Mouse (Mus musculus) forebrain, embryonic 11.5 days (tissue): ENCODE data around the gene E2f3. TPM values are rescaled to one million over a fixed set of nuclear protein-coding genes. Genes with fewer than 3 reads are reported as not detected.

Experiments
- ATAC-seq: fragments of 200-750 bp; cut with Nextera tagmentation; replicated peaks from 2 replicates; pipeline ENCODE4 v1.8.0; 2017; ENCODE audit warnings: moderate TSS enrichment; ENCODE audit not compliant: low FRiP score
- DNase-seq: peaks from one replicate; pipeline ENCODE4 v3.0.0-alpha.2; 2017; ENCODE audit warnings: low spot score
- H3K27ac ChIP-seq: fragments of 300-500 bp; sonication (generic); 2 replicates; pipeline ENCODE4 v1.5.1; 2014; ENCODE audit warnings: low read depth, low read length
- H3K27me3 ChIP-seq: fragments of 300-500 bp; sonication (generic); 2 replicates; pipeline ENCODE4 v1.6.1; 2014; ENCODE audit warnings: mild to moderate bottlenecking, low read length, mixed read lengths; ENCODE audit not compliant: control insufficient read depth, insufficient read depth
- H3K36me3 ChIP-seq: fragments of 300-500 bp; sonication (generic); 2 replicates; pipeline ENCODE4 v1.6.1; 2014; ENCODE audit warnings: mild to moderate bottlenecking, low read length, moderate library complexity, mixed read lengths; ENCODE audit not compliant: control insufficient read depth, insufficient read depth
- H3K4me1 ChIP-seq: fragments of 300-500 bp; sonication (generic); replicated peaks from 2 replicates; pipeline ENCODE4 v1.6.1; 2014; ENCODE audit warnings: low read length, mixed read lengths; ENCODE audit not compliant: control insufficient read depth, insufficient read depth
- H3K4me2 ChIP-seq: fragments of 300-500 bp; sonication (generic); 2 replicates; pipeline ENCODE4 v1.6.1; 2014; ENCODE audit warnings: low read depth, mild to moderate bottlenecking, low read length, moderate library complexity, mixed read lengths; ENCODE audit not compliant: severe bottlenecking
- H3K4me3 ChIP-seq: fragments of 300-500 bp; sonication (generic); 2 replicates; pipeline ENCODE4 v1.5.1; 2014; ENCODE audit warnings: low read depth, low read length
- H3K9ac ChIP-seq: fragments of 300-500 bp; sonication (generic); 2 replicates; pipeline ENCODE4 v1.6.1; 2014; ENCODE audit warnings: low read length
- H3K9me3 ChIP-seq: fragments of 300-500 bp; sonication (generic); 2 replicates; pipeline ENCODE4 v1.6.1; 2016; ENCODE audit warnings: low read length, mixed read lengths; ENCODE audit not compliant: control insufficient read depth
- WGBS: fragments of 180-500 bp; shearing (Covaris S2); extraction: QIAGEN DNeasy Blood & Tissue Kit; methylation state at CpG from one replicate; pipeline ENCODE4 v1.1.7; 2014; 5-methylcytosine and 5-hydroxymethylcytosine counted together
- polyA plus RNA-seq: library from polyadenylated mRNA; unstranded; fragments of >200 nt; fragmentation: Nextera tagmentation; extraction: Ambion mirVana; gene quantifications from 2 replicates; pipeline ENCODE4 v1.2.1, GENCODE M21; 2014

The E2f3 gene
- polyA plus RNA-seq, 1 experiment from 2014 or later, result 23.1 TPM

- ATAC-seq, result no peak
- Histone ChIP-seq H3K27ac (no peak overlapping the region), H3K4me1 (no peaks in the 10 kb centered on the region), H3K4me2 (no peak overlapping the region), H3K9me3 (no peaks in the 10 kb centered on the region), H3K4me3 (no peak overlapping the region), H3K36me3 (no peaks in the 10 kb centered on the region; the same call in none of the 2 replicates), H3K9ac (no peak overlapping the region), H3K27me3 (no peaks in the 10 kb centered on the region)
- WGBS, result 89% methylated on average over 6 of the region's 6 CpGs
- DNase-seq, result no peak
These were observed 47.1 kb downstream of the E2f3 start for GRCm38 (mm10) chr13:29938776-29939175.

GRCm38 (mm10) chr13:29926168-29926567 is 59.7 kb downstream of the E2f3 start:
- Histone ChIP-seq H3K27me3 (no peaks in the 10 kb centered on the region), H3K36me3 (no peaks in the 10 kb centered on the region; the same call in 1 of the 2 replicates), H3K4me2 (no peak overlapping the region), H3K9ac (no peak overlapping the region), H3K4me1 (no peaks in the 10 kb centered on the region), H3K9me3 (no peaks in the 10 kb centered on the region), H3K27ac (no peak overlapping the region), H3K4me3 (no peak overlapping the region)
- DNase-seq (no peak), ATAC-seq (no peak)
- 72% methylated on average over 3 of the region's 3 CpGs for WGBS

- 94% methylated on average over 7 of the region's 7 CpGs for WGBS
- ATAC-seq (no peak), DNase-seq (no peak)
- no peaks in the 10 kb centered on the region for H3K27me3 ChIP-seq
- no peak overlapping the region for H3K9ac ChIP-seq
- no peak overlapping the region for H3K27ac ChIP-seq
- no peaks in the 10 kb centered on the region for H3K4me1 ChIP-seq
- no peak overlapping the region for H3K4me2 ChIP-seq
- no peaks in the 10 kb centered on the region; the same call in 1 of the 2 replicates for H3K36me3 ChIP-seq
- no peaks in the 10 kb centered on the region for H3K9me3 ChIP-seq
- H3K4me3 ChIP-seq, result no peak overlapping the region
These were observed 66.0 kb downstream of the E2f3 start for GRCm38 (mm10) chr13:29919841-29920240.

DNA sequence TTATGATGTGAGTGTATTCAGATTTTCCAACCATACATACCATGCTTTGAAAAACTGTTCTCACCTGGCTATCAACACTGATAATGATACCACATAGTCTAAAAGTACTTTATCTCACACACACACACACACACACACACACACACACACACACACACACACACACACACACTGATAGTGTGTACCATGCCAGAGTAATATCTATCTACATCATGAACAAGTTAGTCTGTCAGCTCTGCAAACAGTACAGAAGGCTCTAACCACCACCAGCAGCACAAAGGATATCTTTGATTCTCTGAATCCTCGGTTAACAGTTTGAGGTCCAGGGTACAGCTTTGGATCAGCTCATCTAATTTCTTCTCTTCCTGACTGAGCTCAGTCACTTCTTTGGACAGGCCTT is 69.3 kb downstream of the E2f3 start:
- WGBS, result 89% methylated on average over 1 of the region's 1 CpGs
- no peaks in the 10 kb centered on the region for H3K27me3 ChIP-seq

GRCm38 (mm10) chr13:29913606-29914005 is 72.3 kb downstream of the E2f3 start:
- no peak for ATAC-seq
- Histone ChIP-seq H3K4me2 (no peak overlapping the region), H3K4me1 (no peaks in the 10 kb centered on the region), H3K27me3 (no peaks in the 10 kb centered on the region), H3K9ac (no peak overlapping the region), H3K36me3 (peaks cover 24% of the 10 kb centered on the region), H3K4me3 (no peak overlapping the region), H3K27ac (no peak overlapping the region), H3K9me3 (no peaks in the 10 kb centered on the region)
- DNase-seq, result peak; percentile 18
- WGBS, result 86% methylated on average over 10 of the region's 10 CpGs

More for the DNA sequence above, 69.3 kb downstream of the E2f3 start:
- no peak overlapping the region for H3K27ac ChIP-seq
- ATAC-seq (no peak), DNase-seq (no peak)
- no peaks in the 10 kb centered on the region for H3K4me1 ChIP-seq
- H3K36me3 ChIP-seq, result peaks cover 2% of the 10 kb centered on the region; the same call in 1 of the 2 replicates
- H3K4me3 ChIP-seq, result no peak overlapping the region
- no peak overlapping the region for H3K9ac ChIP-seq
- no peak overlapping the region for H3K4me2 ChIP-seq
- H3K9me3 ChIP-seq, result no peaks in the 10 kb centered on the region

DNA sequence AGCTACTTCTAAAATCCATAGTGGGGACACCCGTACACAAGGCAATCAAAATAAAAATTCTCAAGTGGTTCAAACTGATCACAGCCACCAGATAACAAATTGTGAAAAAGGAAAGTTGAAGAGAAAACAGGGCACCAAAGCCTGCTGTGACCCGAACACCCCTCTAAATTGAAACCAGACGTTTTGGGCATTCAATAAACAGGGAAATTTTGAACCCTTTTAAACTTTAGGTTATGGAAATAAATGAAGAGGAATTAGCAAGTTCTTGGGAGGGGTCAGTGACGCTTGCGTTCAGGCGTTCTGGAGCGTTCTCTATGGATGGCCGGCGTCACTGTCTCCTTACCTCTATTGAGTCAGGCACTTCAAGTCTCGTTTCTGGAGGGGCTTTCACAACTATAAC is 72.8 kb downstream of the E2f3 start:
- DNase-seq (no peak), ATAC-seq (no peak)
- peaks cover 29% of the 10 kb centered on the region for H3K36me3 ChIP-seq
- no peaks in the 10 kb centered on the region for H3K4me1 ChIP-seq
- H3K4me2 ChIP-seq, result no peak overlapping the region
- no peak overlapping the region for H3K9ac ChIP-seq
- H3K27me3 ChIP-seq, result no peaks in the 10 kb centered on the region
- H3K9me3 ChIP-seq, result no peaks in the 10 kb centered on the region
- H3K4me3 ChIP-seq, result no peak overlapping the region
- 87% methylated on average over 10 of the region's 10 CpGs for WGBS
- H3K27ac ChIP-seq, result no peak overlapping the region

GRCm38 (mm10) chr13:29912251-29912650 is 73.6 kb downstream of the E2f3 start:
- Histone ChIP-seq H3K4me1 (no peaks in the 10 kb centered on the region), H3K4me3 (no peak overlapping the region), H3K9me3 (no peaks in the 10 kb centered on the region), H3K4me2 (no peak overlapping the region), H3K27ac (no peak overlapping the region), H3K27me3 (no peaks in the 10 kb centered on the region), H3K36me3 (peaks cover 34% of the 10 kb centered on the region), H3K9ac (no peak overlapping the region)
- ATAC-seq, result no peak
- WGBS, result 95% methylated on average over 8 of the region's 8 CpGs
- DNase-seq, result peak; percentile 41

DNA sequence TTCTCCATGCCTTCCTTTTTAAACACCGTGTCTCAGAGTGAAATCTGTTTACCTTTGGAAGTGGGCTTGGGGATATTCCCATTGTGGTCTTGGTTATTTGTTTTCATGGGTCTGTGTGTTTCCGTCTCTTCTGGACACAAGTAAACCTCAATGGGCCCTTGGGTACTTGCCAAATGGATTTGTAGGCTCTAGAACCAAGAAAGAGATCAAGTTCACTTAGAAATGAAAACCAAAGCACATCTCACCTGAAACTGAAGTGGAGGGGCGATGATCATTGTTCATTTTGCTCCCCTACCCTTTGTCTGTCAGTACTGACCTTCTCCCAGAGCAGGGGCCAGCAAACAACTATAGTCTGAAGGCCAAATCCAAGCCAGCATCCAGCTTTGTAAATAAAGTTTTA is 74.7 kb downstream of the E2f3 start:
- DNase-seq, result peak; percentile 11
- H3K4me3 ChIP-seq, result no peak overlapping the region
- ATAC-seq, result no peak
- no peak overlapping the region for H3K9ac ChIP-seq
- H3K27ac ChIP-seq, result no peak overlapping the region
- H3K9me3 ChIP-seq, result no peaks in the 10 kb centered on the region; the same call in 1 of the 2 replicates
- H3K36me3 ChIP-seq, result peaks cover 42% of the 10 kb centered on the region
- H3K27me3 ChIP-seq, result no peaks in the 10 kb centered on the region
- no peaks in the 10 kb centered on the region for H3K4me1 ChIP-seq
- H3K4me2 ChIP-seq, result no peak overlapping the region
- 94% methylated on average over 3 of the region's 3 CpGs for WGBS

DNA sequence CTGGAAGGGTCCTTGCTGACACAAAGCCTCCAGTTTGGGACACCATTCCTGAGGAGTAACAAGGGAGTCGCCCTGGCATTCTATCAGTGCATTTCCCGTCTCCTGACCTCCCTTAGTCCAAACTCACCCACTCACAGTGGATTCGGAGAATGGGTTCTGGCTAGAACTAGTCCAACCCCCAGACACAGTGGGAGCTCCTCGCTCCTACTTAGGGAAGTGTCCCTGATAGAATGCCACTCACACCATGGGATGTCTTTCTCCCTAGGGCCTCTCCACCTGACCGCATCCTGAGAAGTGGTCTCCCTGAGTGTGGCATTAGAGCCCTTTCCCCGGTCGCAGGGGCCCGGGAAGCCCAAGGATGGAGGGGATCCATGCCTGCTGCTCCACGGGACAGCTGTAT is 77.4 kb downstream of the E2f3 start:
- Histone ChIP-seq H3K4me1 (no peaks in the 10 kb centered on the region), H3K4me2 (no peak overlapping the region), H3K4me3 (no peak overlapping the region), H3K27ac (no peak overlapping the region), H3K36me3 (peaks cover 50% of the 10 kb centered on the region), H3K9me3 (peaks cover 13% of the 10 kb centered on the region; the same call in 1 of the 2 replicates), H3K27me3 (no peaks in the 10 kb centered on the region), H3K9ac (no peak overlapping the region)
- ATAC-seq (no peak), DNase-seq (no peak)
- WGBS, result 94% methylated on average over 9 of the region's 9 CpGs
